Mouse (Mus musculus): ENCODE measurements around the gene Pgghg.

The Pgghg gene

GRCm38 (mm10) chr7:140990622-140991021, 49.4 kb downstream of the Pgghg start:
- no peak for TF ChIP-seq GATA4 (IDR thresholded peaks at IDR 0.05; ENCODE audit: insufficient replicate concordance, low read length)

- no peak for TF ChIP-seq GATA4 (IDR thresholded peaks at IDR 0.05; ENCODE audit: insufficient replicate concordance, low read length)
Measured at GRCm38 (mm10) chr7:140991117-140991689, 50.0 kb downstream of the Pgghg start.

Measured in liver, adult (tissue).